Mouse (Mus musculus): ENCODE measurements around the gene Med11.
"Not testable (repeated sequence)": the region's sequence is repeated elsewhere in the genome, so short reads cannot be mapped to it uniquely, and the experiment has no call there.

Gene Med11

DNA sequence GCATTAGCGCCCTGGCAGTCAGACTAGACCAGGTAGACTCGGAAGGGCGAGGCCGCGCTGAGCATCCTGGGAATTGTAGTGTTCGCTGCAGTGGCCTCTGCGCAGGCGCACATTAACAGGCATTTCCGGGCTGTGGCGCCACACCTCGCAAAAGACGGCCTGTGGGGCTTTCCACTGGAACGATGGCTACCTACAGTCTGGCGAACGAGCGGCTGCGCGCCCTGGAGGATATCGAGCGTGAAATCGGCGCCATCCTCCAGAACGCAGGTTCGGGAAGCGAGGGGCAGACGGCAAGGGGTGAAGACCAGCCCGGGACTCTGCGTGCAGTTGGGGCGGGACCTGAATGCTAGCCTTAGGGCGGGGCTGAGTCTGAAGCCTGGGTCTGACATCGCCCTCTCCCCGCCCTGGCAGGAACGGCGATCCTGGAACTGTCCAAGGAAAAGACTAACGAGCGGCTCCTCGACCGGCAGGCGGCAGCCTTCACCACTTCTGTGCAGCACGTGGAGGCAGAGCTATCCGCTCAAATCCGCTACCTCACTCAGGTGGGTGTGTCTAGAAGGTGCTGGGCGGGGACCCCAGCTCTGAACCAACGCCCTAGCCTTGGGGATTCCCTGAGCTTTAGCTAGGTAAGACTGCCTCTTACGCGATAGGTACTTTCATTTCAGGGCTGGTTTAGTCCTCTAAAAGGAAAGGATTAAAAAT, at the start of gene Med11:
Gene Med11, plus strand, starts transcription at position 123 of the 702 bp plus-strand sequence.
- DNase-seq, result peak; percentile 98 to 99

DNA sequence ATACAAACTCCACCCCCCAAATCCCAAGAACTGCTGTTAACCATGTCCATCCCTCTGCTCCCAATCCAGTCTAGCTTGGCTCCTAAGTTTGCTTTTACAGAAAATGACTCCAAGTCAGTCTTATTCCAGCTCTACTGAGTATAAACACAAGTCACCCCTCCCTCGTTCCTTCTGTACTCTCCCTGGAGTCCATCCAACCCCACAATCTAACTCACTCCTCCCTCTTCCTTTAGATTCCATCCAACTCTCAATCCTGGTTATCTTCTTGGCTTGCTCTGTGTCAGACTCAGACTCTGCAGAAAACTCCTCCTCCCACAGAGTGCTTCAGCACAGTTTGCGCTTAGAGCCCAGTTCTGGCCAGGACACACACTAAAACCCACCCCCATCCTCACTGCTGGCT, 48.1 kb upstream of the Med11 start:
- DNase-seq, result no peak

DNA sequence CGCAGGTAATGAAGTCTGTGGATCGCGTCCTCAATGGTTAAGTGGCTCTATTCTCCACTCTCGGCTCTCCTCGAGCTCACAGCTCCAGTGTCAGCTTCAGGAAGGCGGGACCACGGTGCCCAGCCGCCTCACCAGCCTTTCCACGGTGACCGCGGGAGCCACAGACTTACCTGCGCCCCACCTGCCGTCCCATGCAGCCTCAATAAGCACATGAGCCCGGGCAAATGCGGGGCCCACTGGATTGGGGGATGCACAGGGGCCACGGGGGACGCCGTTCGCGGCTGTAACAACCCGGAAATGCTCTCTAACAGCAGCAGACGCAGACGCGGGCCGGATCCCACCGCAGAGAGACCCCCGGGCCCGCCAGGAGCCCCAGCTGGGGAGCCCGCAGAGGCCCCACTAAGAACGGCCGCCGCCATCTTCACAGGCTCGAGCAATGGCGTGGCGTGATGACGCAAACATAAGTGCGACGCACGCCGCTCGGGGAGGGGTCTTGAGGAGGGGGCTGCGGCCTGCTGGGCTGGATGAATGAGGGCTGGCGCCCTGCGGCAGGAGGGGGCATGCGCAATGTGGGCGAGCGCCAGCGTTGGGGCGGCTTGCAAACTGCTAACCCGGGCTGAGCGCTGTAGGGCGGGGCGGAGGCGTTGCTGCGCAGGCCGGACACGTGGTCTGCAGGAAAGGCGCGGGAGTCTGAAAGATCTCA, 42.0 kb upstream of the Med11 start, which contains the start of gene Pelp1:
Gene Pelp1, minus strand, starts transcription at position 438 of the 703 bp plus-strand sequence.
- DNase-seq, result peak; percentile 78 to 85

DNA sequence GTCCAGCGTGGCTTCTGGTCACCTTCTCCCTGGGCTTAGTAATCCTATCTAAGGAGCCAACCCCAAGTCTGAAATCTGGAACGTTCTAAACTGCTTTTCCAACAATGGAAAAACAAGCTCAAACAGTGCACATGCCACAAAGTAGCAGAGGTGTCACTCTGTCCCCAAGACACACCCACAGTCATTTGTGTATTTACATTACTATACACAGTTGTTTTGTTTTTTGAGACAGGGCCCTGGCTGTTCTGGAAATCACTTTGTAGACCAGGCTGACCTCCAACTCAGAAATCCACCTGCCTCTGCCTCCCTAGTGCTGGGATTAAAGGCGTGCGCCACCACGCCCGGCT, 41.4 kb upstream of the Med11 start:
- no peak for DNase-seq

DNA sequence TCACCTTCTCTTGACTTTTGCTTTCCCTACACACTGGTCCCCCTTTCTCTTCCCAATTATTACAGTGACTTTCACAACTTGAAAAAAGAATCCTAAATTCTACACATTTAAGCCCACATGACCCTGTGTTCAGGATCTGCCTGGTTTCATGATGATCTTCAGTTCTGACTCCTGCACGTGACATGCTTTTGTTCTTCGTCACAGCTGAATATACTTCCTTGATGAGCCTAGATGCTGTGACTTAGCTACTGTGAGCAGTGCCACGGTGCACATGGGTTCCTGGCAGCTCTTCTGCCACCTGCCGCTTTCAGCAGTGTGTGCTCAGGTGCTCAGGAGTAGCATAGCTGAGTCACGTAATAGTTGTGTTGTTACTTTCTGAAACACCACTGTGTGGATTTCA, 39.1 kb upstream of the Med11 start:
- DNase-seq, result no peak

DNA sequence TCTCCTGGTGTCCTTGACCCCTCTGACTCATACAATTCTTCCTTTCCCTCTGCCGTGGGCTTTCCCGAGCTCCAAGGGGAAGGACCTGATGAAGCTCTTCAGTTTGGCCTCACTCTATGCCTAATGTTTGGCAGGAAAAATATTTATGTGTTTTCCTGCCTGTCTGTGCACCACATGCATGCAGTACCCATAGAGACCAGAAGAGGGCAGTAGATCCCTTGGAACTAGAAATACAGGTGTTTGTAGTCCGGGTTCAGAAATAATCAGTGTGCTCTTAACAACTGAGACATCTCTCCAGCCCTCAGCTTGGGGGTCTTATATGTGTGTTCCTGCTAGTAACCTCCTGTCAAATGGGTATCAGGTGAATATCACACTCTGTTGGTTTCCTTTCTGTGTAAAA, 37.8 kb upstream of the Med11 start:
- DNase-seq, result peak; percentile 76 to 80

DNA sequence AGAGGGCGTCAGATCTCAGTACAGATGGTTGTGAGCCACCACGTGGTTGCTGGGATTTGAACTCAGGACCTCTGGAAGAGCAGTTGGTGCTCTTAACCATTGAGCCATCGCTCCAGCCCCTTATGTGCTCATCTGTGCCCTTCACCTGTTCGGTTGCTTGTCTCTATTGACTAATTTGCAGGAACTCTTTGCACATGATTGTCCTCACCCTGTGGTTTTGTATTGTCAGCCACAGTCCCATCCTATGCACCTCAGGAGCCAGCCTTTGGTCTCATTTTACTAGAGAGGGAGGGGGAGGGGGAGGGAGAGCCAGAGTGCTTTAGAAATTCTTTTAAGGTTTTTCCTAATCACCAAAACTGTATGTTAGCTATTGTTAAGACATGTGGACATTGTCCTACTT, 33.5 kb upstream of the Med11 start:
- no peak for DNase-seq

DNA sequence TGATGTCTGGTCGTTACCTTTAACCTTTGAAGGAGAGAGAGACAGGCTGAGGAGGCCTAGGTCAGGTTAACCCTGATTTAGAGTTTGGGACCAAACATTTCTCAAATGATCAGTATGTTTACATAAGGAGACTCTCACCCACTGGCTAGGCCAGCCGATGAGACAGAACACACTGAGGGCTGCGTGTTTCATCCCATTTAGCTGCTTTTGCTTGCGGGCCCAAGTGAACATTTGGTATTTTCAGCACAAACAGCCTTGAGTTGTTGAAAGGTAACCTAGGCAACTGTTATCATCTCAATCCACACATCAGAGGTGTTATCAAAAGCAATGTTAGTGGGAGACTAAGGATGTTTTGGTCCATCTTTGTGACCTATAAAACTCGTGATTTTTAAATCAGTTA, 32.2 kb upstream of the Med11 start:
- DNase-seq, result no peak

DNA sequence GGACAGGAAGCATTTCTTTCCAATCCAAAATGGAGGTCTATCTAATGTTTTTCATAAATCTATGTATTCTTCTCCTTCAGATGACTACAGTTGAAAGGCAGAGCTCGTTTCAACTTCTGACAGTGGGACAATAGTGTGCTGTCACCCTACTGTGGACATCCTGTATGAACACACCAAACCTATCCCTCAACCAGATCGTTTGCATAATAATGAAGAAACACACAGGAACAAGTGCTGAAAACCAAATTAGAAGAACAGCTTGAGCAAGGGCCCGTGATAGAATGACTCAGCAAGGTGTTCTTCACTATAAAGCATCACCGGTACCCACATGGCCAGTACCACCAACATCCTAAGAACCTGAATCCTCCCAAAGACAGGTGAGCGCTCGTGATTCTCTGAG, 25.1 kb upstream of the Med11 start:
- DNase-seq, result not testable (repeated sequence)

DNA sequence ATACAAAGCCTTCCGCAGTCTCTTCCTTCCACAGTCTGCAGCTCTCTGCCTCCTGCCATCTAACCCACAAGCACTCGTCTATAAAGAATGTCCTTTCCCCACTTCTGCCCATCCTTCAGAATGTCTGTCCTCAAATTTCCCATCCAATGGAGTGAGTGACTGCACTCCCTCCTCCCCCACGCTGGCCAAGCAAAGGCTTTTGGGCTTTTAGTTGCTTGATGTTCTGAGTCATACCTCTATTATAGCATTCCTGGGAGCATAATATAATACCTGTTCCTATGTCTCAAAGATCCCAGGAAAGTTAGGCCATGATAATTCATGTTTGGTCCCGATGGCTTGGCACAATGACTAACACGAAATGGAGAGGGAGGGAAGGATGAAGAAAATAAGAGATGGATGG, 20.1 kb upstream of the Med11 start:
- peak; percentile 21 to 24 for DNase-seq

DNA sequence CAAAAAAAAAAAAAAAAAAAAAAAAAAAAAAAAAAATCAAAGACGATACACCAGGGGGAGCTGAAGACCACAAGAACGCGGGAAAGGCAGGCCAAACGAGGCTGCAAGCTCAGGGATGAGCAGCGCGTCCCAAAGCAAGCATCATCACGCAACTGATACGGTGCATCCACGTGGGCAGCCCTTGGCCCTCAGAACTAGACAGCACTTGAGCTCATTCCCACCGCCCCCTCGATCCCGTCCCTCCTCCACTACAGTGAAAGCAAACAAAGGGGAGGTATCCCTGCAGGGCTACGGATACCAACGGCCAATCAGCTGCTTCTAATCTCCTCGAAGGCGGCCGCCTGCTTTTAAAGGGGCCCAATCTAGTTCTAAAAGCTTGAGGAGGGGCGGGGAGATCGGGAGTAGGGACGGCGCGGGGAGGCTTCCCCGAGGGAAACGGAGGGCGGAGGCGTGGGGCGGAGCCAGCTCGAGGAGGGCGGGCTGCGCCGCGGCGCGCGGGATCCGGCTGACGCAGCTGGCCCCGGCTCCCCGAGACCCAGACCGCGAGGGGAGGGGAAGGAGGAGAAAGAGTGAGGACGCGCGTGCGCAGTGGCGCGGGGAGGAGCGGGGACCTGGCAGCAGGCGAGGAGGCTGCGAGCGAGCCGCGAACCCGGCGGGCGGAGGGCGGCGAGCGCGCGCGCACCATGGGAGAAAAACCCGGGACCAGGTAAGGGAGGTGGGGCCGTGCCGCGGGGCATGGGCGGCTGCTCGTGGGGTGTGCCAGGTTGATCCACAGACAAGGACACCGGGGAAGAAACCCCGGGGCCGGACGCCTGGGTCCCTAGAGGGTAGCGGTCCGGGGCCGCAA, 19.4 kb upstream of the Med11 start, which contains the start of gene Arrb2:
Gene Arrb2, plus strand, starts transcription at position 588 of the 847 bp plus-strand sequence.
- peak; percentile 99 for DNase-seq

DNA sequence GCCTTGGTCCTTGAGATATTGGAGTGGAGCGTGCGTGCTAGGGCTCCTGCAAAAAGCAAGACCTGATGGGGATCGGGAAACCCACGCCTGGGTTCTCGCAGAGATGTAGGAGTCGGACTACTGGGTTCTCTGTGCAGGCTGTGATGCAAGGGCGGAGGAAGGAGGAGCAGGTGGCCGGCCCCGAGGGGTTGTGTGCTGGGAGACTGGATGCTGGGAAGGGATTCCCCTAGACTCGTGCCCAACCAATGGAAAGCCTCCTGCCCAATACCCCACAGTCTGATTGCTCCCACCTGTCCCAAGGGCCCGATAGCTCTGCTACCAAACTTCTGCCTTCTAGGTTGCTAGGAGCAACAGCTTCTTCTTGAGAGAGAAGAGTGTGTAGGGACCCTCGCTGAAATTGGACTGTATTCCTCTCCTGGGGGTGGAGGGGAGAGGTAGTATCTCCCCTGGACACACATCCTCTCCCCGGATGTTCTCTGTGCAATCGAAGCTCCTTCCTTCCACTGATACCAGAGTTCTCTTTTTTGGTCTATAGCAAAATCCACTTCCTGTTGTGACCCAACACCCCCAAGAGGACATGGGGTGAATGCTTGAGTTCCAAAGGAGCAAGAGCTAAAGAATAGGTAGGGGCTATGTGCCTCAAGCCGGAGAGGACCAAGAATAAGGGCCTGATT, 18.7 kb upstream of the Med11 start:
- DNase-seq, result peak in 1 of 2 experiments; percentile 58

DNA sequence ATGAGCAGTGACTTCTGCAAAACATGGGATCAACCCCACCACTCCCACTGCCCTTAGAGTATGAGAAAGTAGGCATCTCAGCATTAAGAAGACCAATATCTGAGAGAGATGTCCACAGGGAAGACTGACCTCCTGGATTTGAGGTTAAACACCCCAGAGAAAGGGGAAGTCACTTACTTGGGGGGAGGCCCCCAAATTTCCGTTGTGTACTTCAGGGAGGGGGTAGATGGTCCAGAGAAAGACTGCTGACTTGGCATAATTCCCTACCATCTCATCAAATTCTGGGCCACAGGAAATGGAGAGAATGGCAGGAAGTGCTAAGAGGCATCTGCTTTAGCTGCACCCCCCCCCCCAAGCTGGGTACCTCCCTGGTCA, 18.2 kb upstream of the Med11 start:
- no peak for DNase-seq

DNA sequence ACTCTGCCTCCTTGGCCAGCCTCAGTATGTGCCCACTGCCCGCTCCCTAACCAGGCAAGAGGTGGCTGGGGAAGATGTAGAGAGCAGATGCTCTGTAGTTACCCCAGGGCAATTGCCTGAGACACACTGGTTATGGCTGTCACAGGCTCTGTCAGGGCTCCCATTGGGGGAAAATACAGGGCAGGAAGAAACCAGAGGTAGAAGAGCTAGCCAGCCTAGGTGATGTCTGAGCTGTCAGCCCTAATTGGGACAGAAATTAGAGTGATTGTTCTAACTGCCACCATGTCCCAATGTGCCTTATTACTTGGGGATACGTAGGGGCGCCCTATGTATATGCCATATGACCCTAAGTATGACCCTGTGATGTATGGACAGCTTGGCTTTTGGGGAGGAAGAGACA, 17.8 kb upstream of the Med11 start:
- no peak for DNase-seq

DNA sequence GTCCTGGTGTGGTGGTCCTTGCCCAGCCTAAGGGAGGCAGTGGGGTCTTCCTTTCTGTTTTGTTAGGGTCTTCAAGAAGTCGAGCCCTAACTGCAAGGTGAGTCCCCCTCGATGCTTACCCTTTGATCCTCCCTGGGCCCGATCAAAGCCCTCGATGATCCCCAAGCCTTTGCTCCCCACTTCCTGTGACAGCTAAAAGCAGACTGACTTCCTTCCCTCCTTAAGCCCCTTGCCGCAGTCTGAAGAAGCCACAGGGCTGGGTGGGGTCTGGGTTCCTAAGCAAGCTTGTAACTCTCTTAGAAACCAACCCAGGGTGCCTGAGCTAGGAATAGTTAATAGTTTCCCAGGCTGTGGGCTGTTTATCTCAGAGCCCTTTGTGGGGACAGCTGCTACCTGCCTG, 16.2 kb upstream of the Med11 start:
- no peak for DNase-seq

DNA sequence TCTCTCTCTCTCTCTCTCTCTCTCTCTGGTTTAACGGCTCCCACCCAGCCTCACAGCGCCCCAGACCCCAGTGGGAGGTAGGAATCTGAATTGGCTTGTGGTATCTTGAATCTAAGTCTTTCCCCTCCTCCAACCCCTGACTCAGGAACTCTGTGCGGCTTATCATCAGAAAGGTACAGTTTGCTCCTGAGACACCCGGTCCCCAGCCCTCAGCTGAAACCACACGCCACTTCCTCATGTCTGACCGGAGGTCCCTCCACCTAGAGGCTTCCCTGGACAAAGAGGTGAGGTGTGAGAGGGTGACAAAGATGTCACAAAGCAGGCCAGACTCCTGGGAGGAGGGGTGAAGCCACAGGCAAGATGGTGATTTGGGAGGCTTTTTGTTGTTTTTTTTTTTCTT, 14.3 kb upstream of the Med11 start:
- no peak for DNase-seq

DNA sequence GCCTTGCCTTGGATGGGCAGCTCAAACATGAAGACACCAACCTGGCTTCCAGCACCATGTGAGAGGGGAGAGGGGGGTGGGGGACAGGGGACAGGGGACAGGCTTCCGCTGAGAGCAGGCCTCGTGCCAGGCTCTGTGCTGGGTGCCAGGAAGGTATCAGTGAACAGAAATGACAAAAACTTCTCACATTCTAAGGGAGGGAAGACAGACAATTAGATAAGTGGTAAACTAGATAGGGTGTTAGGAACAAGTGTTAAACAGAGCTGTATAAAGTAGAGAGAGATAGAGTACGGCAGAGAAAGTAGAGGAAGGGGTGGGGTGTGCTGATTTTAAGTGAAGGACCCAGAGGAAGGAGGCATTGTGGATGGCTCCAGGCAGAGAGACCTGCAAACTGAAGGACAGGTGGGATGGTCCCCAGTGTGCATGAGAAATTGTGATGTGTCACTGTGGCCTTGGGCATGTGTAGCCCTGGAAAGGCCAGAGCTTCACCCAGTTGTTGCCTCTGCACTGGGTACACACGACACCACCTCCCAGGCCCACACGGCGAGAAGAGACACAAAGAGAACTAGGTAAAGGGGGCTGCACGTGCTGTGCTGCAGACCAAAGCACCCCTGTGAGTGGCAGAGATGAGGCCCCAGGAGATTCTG, 12.9 kb upstream of the Med11 start:
- no peak for DNase-seq

DNA sequence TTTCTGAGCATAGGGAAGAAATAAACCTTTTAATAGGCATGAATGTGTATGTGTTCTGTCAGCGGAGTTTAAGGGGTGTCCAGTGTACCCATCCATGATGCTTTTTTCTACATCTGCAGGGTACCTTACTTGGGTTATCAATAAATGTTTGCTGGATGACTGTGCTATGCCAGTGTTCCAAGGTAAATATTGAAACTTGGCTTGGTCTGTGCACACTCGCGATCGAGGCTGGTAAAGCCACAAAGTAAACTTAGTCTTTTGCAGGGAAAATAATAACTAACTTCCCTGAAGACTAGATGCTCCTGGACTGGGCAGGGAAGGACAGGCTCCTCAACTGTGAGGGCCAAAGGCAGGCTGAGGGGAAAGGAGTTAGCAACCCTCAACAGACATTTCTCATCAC, 11.1 kb upstream of the Med11 start:
- DNase-seq, result no peak

DNA sequence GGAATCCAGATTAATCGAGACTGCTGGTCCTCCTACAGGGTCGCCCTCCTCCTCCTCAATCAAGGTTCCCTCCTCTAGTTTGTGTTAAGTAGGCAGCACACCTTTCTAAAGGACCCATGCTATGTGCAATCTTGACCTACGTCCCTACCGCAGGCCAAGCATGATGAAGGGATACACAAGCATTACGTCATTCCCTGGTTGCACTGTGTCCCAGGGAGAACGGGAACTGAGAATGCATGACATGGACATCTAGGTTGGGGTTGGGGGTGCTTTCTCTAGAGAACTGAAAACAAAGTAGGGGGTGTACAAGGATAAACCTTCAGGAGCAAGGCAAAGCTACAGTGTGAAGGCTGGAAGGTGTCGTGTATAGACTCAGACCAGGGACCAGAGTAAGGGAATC, 9.8 kb upstream of the Med11 start:
- no peak for DNase-seq

DNA sequence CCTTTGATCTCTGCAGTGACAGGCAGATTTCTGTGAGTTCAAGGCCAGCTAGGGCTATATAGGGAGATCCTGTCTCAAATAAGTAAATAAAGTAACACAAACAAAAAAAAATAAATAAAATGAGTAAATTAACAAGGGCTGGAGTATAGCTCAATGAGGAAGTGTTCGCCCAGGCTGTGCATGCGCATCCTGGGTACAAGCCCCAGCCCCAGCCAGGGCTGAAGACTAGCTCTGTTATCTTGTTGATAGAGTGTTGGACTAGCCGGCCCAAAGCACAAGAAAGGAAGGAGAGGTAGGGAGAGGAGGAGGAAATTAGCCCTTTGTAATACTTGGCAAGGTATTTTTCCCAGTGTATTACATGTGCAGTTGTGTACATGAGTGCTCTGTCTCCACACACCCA, 7.8 kb upstream of the Med11 start:
- DNase-seq, result no peak

DNA sequence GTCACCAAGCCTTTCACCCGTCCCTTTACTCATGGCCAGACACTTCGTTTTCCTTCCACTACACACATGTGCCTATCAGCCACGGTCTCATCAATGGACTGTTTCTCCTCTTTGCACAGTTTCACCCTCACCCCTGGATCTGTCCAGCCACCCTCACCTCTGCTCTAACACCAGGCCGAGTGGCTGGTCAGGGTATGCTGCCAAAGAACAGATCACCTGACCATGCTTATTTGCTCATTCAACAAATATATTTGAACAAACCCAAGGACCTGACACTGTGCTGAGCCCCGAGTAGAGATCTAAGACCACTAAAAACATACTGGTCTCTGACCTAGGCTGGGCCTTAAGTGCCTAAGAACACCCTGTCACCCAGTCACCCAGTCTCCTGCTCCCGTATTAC, 7.1 kb upstream of the Med11 start:
- no peak for DNase-seq

DNA sequence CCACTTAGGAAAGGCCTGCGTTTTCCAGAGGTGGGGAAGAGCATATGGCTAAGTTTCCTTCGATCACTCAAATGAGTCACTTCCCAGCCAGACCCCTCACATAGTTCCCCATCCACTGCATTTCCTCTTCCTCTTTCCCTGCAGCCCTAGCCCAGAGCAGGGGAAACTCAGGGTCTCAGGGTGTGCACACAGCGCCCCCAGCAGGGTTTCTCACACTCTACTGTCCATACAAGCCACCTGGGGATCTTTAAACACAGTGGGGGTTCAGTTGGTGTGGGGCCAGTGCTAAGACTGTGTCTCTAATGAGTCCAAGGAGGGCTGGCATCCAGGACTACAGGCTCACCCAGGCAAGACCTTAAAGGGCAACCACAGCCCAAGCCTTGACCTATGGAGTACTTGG, 5.0 kb upstream of the Med11 start:
- no peak for DNase-seq

DNA sequence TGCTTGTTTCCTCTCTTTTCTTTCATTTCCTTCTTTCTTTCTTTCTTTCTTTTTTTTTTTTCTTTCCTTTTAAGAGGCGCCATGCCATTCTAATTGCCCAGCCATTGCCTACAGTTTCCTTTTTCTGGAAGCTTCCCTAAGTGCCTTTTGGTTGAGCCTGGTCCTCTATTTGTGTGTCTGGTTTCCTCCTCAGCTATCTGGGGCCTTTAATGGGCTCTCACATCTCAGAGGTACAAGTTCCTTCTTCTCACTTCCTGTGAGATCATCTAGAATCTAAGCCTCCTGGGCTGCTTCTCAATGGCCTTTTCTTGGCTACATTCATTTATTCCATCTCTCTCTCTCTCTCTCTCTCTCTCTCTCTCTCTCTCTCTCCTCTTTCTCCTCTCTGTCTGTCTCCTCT, 4.3 kb upstream of the Med11 start:
- DNase-seq, result no peak
